Mouse (Mus musculus) MEL (cell line): Measurements from ENCODE around the gene Tbc1d20.

ENCODE experiments used
- CTCF ChIP-seq, 3 experiments: IDR thresholded peaks in 2 of 3; conservative IDR thresholded peaks in 1 of 3; 2 replicates each; pipeline ENCODE4 v1.5.1; 2011 to 2012; ENCODE audit warnings: low read length in 3 of 3, low read depth in 2 of 3, mild to moderate bottlenecking in 2 of 3, improper control_type of control experiment in 1 of 3, inconsistent platforms in 1 of 3, mixed read lengths in 1 of 3, moderate library complexity in 1 of 3; ENCODE audit not compliant: control insufficient read depth in 1 of 3, insufficient read depth in 1 of 3, poor library complexity in 1 of 3, severe bottlenecking in 1 of 3
- GABPA ChIP-seq: IDR thresholded peaks from 2 replicates; pipeline ENCODE4 v1.6.1; 2012; ENCODE audit warnings: low read depth, mild to moderate bottlenecking, inconsistent platforms, low read length, improper control_type of control experiment, moderate library complexity
- MAFK ChIP-seq: IDR thresholded peaks from 2 replicates; pipeline ENCODE4 v1.6.1; 2011; ENCODE audit warnings: low read depth, mild to moderate bottlenecking, low read length, improper control_type of control experiment, borderline replicate concordance
- NRF1 ChIP-seq: IDR thresholded peaks from 2 replicates; pipeline ENCODE4 v1.6.1; 2014; ENCODE audit warnings: low read depth, mild to moderate bottlenecking, inconsistent platforms, low read length, improper control_type of control experiment, moderate library complexity; ENCODE audit not compliant: poor library complexity, insufficient read depth, severe bottlenecking
- USF2 ChIP-seq, 2 experiments: IDR thresholded peaks; 2 replicates each; pipeline ENCODE4 v1.6.1; 2011 to 2012; ENCODE audit warnings: improper control_type of control experiment in 2 of 2, low read length in 2 of 2, borderline replicate concordance in 1 of 2, inconsistent platforms in 1 of 2, low read depth in 1 of 2, mild to moderate bottlenecking in 1 of 2; ENCODE audit not compliant: insufficient read depth in 1 of 2
- ZKSCAN1 ChIP-seq: IDR thresholded peaks from 2 replicates; pipeline ENCODE4 v1.6.1; 2012; ENCODE audit warnings: low read depth, mild to moderate bottlenecking, inconsistent platforms, low read length, improper control_type of control experiment, moderate library complexity

DNA sequence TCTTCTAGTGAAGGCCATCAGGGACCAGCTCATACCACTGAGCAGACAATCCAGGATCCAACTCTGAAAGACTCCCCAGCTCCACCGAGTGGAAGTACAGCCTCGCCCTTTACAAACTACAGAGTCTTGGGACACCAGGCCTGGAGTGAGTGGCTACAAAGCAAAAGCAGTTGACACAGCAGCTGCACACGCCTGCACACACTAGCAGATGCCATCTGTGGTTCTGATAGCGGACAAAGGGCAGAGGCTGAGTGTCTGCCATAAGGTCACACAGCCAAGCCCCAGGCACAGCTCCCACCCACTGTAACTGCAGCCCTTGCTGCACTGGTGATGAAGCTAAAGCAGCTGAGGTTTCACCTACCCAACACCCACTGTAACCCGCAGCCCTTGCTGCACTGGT, 27.9 kb downstream of the Tbc1d20 start:
- TF ChIP-seq MAFK = no peak
- no peak for TF ChIP-seq CTCF (IDR thresholded peaks at IDR 0.05 in 2 of 3, conservative IDR thresholded peaks at IDR 0.05 in 1 of 3; ENCODE audit: control insufficient read depth in 1 of 3, insufficient read depth in 1 of 3, low read depth in 2 of 3, low read length in 3 of 3, poor library complexity in 1 of 3, severe bottlenecking in 1 of 3)
- no peak for TF ChIP-seq ZKSCAN1
- TF ChIP-seq GABPA = no peak
- no peak for TF ChIP-seq USF2 (IDR thresholded peaks at IDR 0.05; ENCODE audit: borderline replicate concordance in 1 of 2, insufficient read depth in 1 of 2, low read depth in 1 of 2, low read length in 2 of 2)
- no peak for TF ChIP-seq NRF1
